ENCODE assay signal across 10 mouse cellular contexts in genomic region chr4:136816701-136817100, GRCm38 (mm10). TPM values are rescaled to one million over a fixed set of nuclear protein-coding genes. Genes with fewer than 3 reads are reported as not detected.
A peak's percentile ranks its signal among the peaks of the same experiment; 100 is the strongest.
DNase-seq lines count a peak whose midpoint lies in the region; ATAC-seq and TF ChIP-seq lines count a peak whose summit lies in the region.
"Had no signal": no experiment of that assay in that cellular context is flagged by ENCODE, and none has a peak within 500 bp of the region (broad histone marks: within the 10 kb centered on the region; RNA-seq: fewer than 3 reads in every experiment).

No protein-coding gene starts in this region.

- peak; percentile 49 for DNase-seq in right cerebral cortex, postnatal 14 days
- no peak for DNase-seq in right cerebral cortex, adult 18-20 months
- DNase-seq in forebrain, postnatal 0 days = peak; percentile 84
- DNase-seq in layer of hippocampus, postnatal 25 days (ENCODE audit: extremely low spot score in 1 of 2, low spot score in 1 of 2) = peak; percentile 37 to 63
- peak; percentile 84 for DNase-seq in thymus, postnatal 4 days
- DNase-seq in kidney, postnatal 10 days = no peak
- DNase-seq: kidney, adult 11 months; lung, postnatal 14 days had no signal

- 0 out of 2 replicates have a peak, but pooled peaks cover 7% of the 10 kb centered on the region for H3K4me1 ChIP-seq in forebrain, postnatal 0 days (ENCODE audit: insufficient read depth)
- H3K4me1 ChIP-seq in kidney, embryonic 15.5 days = peaks cover 55% of the 10 kb centered on the region

- H3K9ac ChIP-seq in forebrain, postnatal 0 days = no peak overlapping the region
- H3K9ac ChIP-seq in kidney, embryonic 15.5 days = no peak overlapping the region

- no peak overlapping the region for H3K4me3 ChIP-seq in forebrain, postnatal 0 days (ENCODE audit: low read depth, low read length)
- H3K4me3 ChIP-seq in kidney, embryonic 15.5 days (replicated peaks) = no peak overlapping the region
- H3K4me3 ChIP-seq: erythroblast, embryonic 14.5 days had no signal

- 10% methylated on average over 7 of the region's 7 CpGs for WGBS in forebrain, postnatal 0 days
- WGBS in kidney, embryonic 15.5 days = 35% methylated on average over 7 of the region's 7 CpGs

- no peak for TF ChIP-seq CTCF in forebrain, postnatal 0 days (IDR thresholded peaks at IDR 0.05; ENCODE audit: low read depth)

- no peak overlapping the region for H3K27ac ChIP-seq in forebrain, postnatal 0 days (ENCODE audit: low read depth, low read length)
- no peak overlapping the region for H3K27ac ChIP-seq in kidney, embryonic 15.5 days

- no peaks in the 10 kb centered on the region for H3K27me3 ChIP-seq in forebrain, postnatal 0 days (ENCODE audit: insufficient read depth, low read length)
- no peaks in the 10 kb centered on the region for H3K27me3 ChIP-seq in kidney, embryonic 15.5 days

- H3K4me2 ChIP-seq in forebrain, postnatal 0 days (ENCODE audit: low read depth) = no peak overlapping the region
- H3K4me2 ChIP-seq in kidney, embryonic 15.5 days = no peak overlapping the region

- no peaks in the 10 kb centered on the region for H3K36me3 ChIP-seq in forebrain, postnatal 0 days (ENCODE audit: insufficient read depth)
- H3K36me3 ChIP-seq in kidney, embryonic 15.5 days = no peaks in the 10 kb centered on the region

- H3K9me3 ChIP-seq in forebrain, postnatal 0 days (ENCODE audit: low read length) = no peaks in the 10 kb centered on the region
- no peaks in the 10 kb centered on the region for H3K9me3 ChIP-seq in kidney, embryonic 15.5 days (replicated peaks)

- peak; percentile 84 for ATAC-seq in forebrain, postnatal 0 days
- ATAC-seq in kidney, embryonic 15.5 days (replicated peaks; ENCODE audit: low FRiP score) = no peak

RNA-seq across cellular contexts. Expression of gene Ephb2, which starts 19.1 kb away (rescaled TPM):
- 79.9 and 85.6 TPM in 2 replicates for total RNA-seq in forebrain, postnatal 0 days (2014; rRNA removed)
- polyA plus RNA-seq in forebrain, postnatal 0 days (2015; fragmentation: Nextera tagmentation; extraction: Ambion mirVana) = 9.2 and 10.8 TPM in 2 replicates
- total RNA-seq in layer of hippocampus, postnatal 25 days (2021) = 10 to 100 TPM; 24.0 to 29.2 TPM
- polyA plus RNA-seq in kidney, embryonic 15.5 days (2015; fragmentation: Nextera tagmentation; extraction: Ambion mirVana) = 7.1 and 8.7 TPM in 2 replicates
- polyA plus RNA-seq: erythroblast, embryonic 14.5 days had no signal

Comparison
In these comparisons a context has a peak if more than half of its experiments do, and no peak if none do; other contexts are left out.
1. DNase-seq: peak in right cerebral cortex, postnatal 14 days (single experiment), forebrain, postnatal 0 days (single experiment), layer of hippocampus, postnatal 25 days (2 of 2) and thymus, postnatal 4 days (single experiment); none in right cerebral cortex, adult 18-20 months (single experiment) and kidney, postnatal 10 days (single experiment).